Mouse (Mus musculus): ENCODE measurements around the gene Atp6v0c. TPM values are rescaled to one million over a fixed set of nuclear protein-coding genes. Genes with fewer than 3 reads are reported as not detected.

The Atp6v0c gene
- polyA plus RNA-seq, 1 experiment: 432 TPM

- no peaks in the 10 kb centered on the region for H3K79me2 ChIP-seq (ENCODE audit: control insufficient read depth, insufficient read depth)
- H3K4me2 ChIP-seq (ENCODE audit: low read depth): no peak overlapping the region
- no peak overlapping the region for H3K4me3 ChIP-seq
- no peak overlapping the region for H3ac ChIP-seq (ENCODE audit: control insufficient read depth, insufficient read length)
- H3K36me3 ChIP-seq (ENCODE audit: control insufficient read depth, insufficient read depth): no peaks in the 10 kb centered on the region
- no peaks in the 10 kb centered on the region for H3K27me3 ChIP-seq (ENCODE audit: control insufficient read depth, insufficient read depth, insufficient read length)
- TF ChIP-seq TCF3 (IDR thresholded peaks at IDR 0.05; ENCODE audit: insufficient read length, low read depth) (no peak), MAX (IDR thresholded peaks at IDR 0.05; ENCODE audit: low read depth) (no peak), USF1 (IDR thresholded peaks at IDR 0.05; ENCODE audit: low read depth) (no peak), POLR2AphosphoS2 (IDR thresholded peaks at IDR 0.05; ENCODE audit: insufficient read length, low read depth) (no peak), E2F4 (IDR thresholded peaks at IDR 0.05; ENCODE audit: insufficient read depth) (no peak), POLR2A (IDR thresholded peaks at IDR 0.05; ENCODE audit: insufficient read length, low read depth) (no peak)
Observed at GRCm38 (mm10) chr17:24193268-24193667, 23.8 kb upstream of the Atp6v0c start.

- no peaks in the 10 kb centered on the region for H3K36me3 ChIP-seq (ENCODE audit: control insufficient read depth, insufficient read depth)
- no peak overlapping the region for H3K4me2 ChIP-seq (ENCODE audit: low read depth)
- H3K4me3 ChIP-seq: no peak overlapping the region
- H3ac ChIP-seq (ENCODE audit: control insufficient read depth, insufficient read length): no peak overlapping the region
- H3K27me3 ChIP-seq (ENCODE audit: control insufficient read depth, insufficient read depth, insufficient read length): no peaks in the 10 kb centered on the region
- TF ChIP-seq MAX (IDR thresholded peaks at IDR 0.05; ENCODE audit: low read depth): no peak
- no peak for TF ChIP-seq TCF12 (IDR thresholded peaks at IDR 0.05; ENCODE audit: insufficient read depth, poor library complexity, severe bottlenecking)
- TF ChIP-seq MYOG (IDR thresholded peaks at IDR 0.05; ENCODE audit: control insufficient read depth in 1 of 3, insufficient read depth in 1 of 3, insufficient read length in 2 of 3, low read depth in 2 of 3): no peak
- TF ChIP-seq POLR2AphosphoS2 (IDR thresholded peaks at IDR 0.05; ENCODE audit: insufficient read length, low read depth): no peak
- no peak for TF ChIP-seq USF1 (IDR thresholded peaks at IDR 0.05; ENCODE audit: low read depth)
- no peak for TF ChIP-seq REST (IDR thresholded peaks at IDR 0.05; ENCODE audit: insufficient read depth, insufficient read length)
- TF ChIP-seq CEBPB (IDR thresholded peaks at IDR 0.05; ENCODE audit: insufficient read depth, poor library complexity, severe bottlenecking): no peak
- no peak for TF ChIP-seq MYOD1 (IDR thresholded peaks at IDR 0.05; ENCODE audit: control insufficient read depth in 1 of 3, insufficient read length in 2 of 3, low read depth in 2 of 3)
- TF ChIP-seq POLR2A (IDR thresholded peaks at IDR 0.05; ENCODE audit: insufficient read length, low read depth): no peak
- no peak for TF ChIP-seq TCF3 (IDR thresholded peaks at IDR 0.05; ENCODE audit: insufficient read length, low read depth)
- TF ChIP-seq E2F4 (IDR thresholded peaks at IDR 0.05; ENCODE audit: insufficient read depth): no peak
- TF ChIP-seq SRF (IDR thresholded peaks at IDR 0.05; ENCODE audit: control insufficient read depth, insufficient read length, low read depth): no peak
- H3K79me2 ChIP-seq (ENCODE audit: control insufficient read depth, insufficient read depth): no peaks in the 10 kb centered on the region
Observed at GRCm38 (mm10) chr17:24192848-24193247, 23.3 kb upstream of the Atp6v0c start.

GRCm38 (mm10) chr17:24191481-24191880 lies 22.0 kb upstream of the Atp6v0c start:
- Histone ChIP-seq H3ac (ENCODE audit: control insufficient read depth, insufficient read length) (no peak overlapping the region), H3K4me2 (ENCODE audit: low read depth) (no peak overlapping the region), H3K4me3 (no peak overlapping the region), H3K79me2 (ENCODE audit: control insufficient read depth, insufficient read depth) (no peaks in the 10 kb centered on the region), H3K27me3 (ENCODE audit: control insufficient read depth, insufficient read depth, insufficient read length) (no peaks in the 10 kb centered on the region), H3K36me3 (ENCODE audit: control insufficient read depth, insufficient read depth) (no peaks in the 10 kb centered on the region)
- no peak for TF ChIP-seq MAX (IDR thresholded peaks at IDR 0.05; ENCODE audit: low read depth)
- TF ChIP-seq CEBPB (IDR thresholded peaks at IDR 0.05; ENCODE audit: insufficient read depth, poor library complexity, severe bottlenecking): no peak
- TF ChIP-seq POLR2A (IDR thresholded peaks at IDR 0.05; ENCODE audit: insufficient read length, low read depth): no peak
- no peak for TF ChIP-seq USF1 (IDR thresholded peaks at IDR 0.05; ENCODE audit: low read depth)
- TF ChIP-seq MYOG (IDR thresholded peaks at IDR 0.05; ENCODE audit: control insufficient read depth in 1 of 3, insufficient read depth in 1 of 3, insufficient read length in 2 of 3, low read depth in 2 of 3): no peak
- TF ChIP-seq REST (IDR thresholded peaks at IDR 0.05; ENCODE audit: insufficient read depth, insufficient read length): no peak
- no peak for TF ChIP-seq SRF (IDR thresholded peaks at IDR 0.05; ENCODE audit: control insufficient read depth, insufficient read length, low read depth)
- TF ChIP-seq POLR2AphosphoS2 (IDR thresholded peaks at IDR 0.05; ENCODE audit: insufficient read length, low read depth): no peak
- no peak for TF ChIP-seq TCF12 (IDR thresholded peaks at IDR 0.05; ENCODE audit: insufficient read depth, poor library complexity, severe bottlenecking)
- no peak for TF ChIP-seq TCF3 (IDR thresholded peaks at IDR 0.05; ENCODE audit: insufficient read length, low read depth)
- no peak for TF ChIP-seq MYOD1 (IDR thresholded peaks at IDR 0.05; ENCODE audit: control insufficient read depth in 1 of 3, insufficient read length in 2 of 3, low read depth in 2 of 3)
- TF ChIP-seq E2F4 (IDR thresholded peaks at IDR 0.05; ENCODE audit: insufficient read depth): no peak

GRCm38 (mm10) chr17:24190934-24191333 lies 21.4 kb upstream of the Atp6v0c start:
- Histone ChIP-seq H3K27me3 (ENCODE audit: control insufficient read depth, insufficient read depth, insufficient read length) (no peaks in the 10 kb centered on the region), H3ac (ENCODE audit: control insufficient read depth, insufficient read length) (no peak overlapping the region), H3K4me3 (no peak overlapping the region), H3K36me3 (ENCODE audit: control insufficient read depth, insufficient read depth) (no peaks in the 10 kb centered on the region), H3K79me2 (ENCODE audit: control insufficient read depth, insufficient read depth) (no peaks in the 10 kb centered on the region), H3K4me2 (ENCODE audit: low read depth) (no peak overlapping the region)
- no peak for TF ChIP-seq MYOG (IDR thresholded peaks at IDR 0.05; ENCODE audit: control insufficient read depth in 1 of 3, insufficient read depth in 1 of 3, insufficient read length in 2 of 3, low read depth in 2 of 3)
- no peak for TF ChIP-seq MAX (IDR thresholded peaks at IDR 0.05; ENCODE audit: low read depth)
- TF ChIP-seq REST (IDR thresholded peaks at IDR 0.05; ENCODE audit: insufficient read depth, insufficient read length): no peak
- no peak for TF ChIP-seq POLR2A (IDR thresholded peaks at IDR 0.05; ENCODE audit: insufficient read length, low read depth)
- no peak for TF ChIP-seq USF1 (IDR thresholded peaks at IDR 0.05; ENCODE audit: low read depth)
- no peak for TF ChIP-seq TCF3 (IDR thresholded peaks at IDR 0.05; ENCODE audit: insufficient read length, low read depth)
- no peak for TF ChIP-seq TCF12 (IDR thresholded peaks at IDR 0.05; ENCODE audit: insufficient read depth, poor library complexity, severe bottlenecking)
- no peak for TF ChIP-seq SRF (IDR thresholded peaks at IDR 0.05; ENCODE audit: control insufficient read depth, insufficient read length, low read depth)
- TF ChIP-seq POLR2AphosphoS2 (IDR thresholded peaks at IDR 0.05; ENCODE audit: insufficient read length, low read depth): no peak
- no peak for TF ChIP-seq CEBPB (IDR thresholded peaks at IDR 0.05; ENCODE audit: insufficient read depth, poor library complexity, severe bottlenecking)
- no peak for TF ChIP-seq E2F4 (IDR thresholded peaks at IDR 0.05; ENCODE audit: insufficient read depth)
- TF ChIP-seq MYOD1 (IDR thresholded peaks at IDR 0.05; ENCODE audit: control insufficient read depth in 1 of 3, insufficient read length in 2 of 3, low read depth in 2 of 3): no peak

GRCm38 (mm10) chr17:24174259-24174658 lies 4.8 kb upstream of the Atp6v0c start:
- Histone ChIP-seq H3K4me2 (ENCODE audit: low read depth) (no peak overlapping the region), H3K79me2 (ENCODE audit: control insufficient read depth, insufficient read depth) (no peaks in the 10 kb centered on the region), H3ac (ENCODE audit: control insufficient read depth, insufficient read length) (no peak overlapping the region), H3K4me3 (no peak overlapping the region), H3K27me3 (ENCODE audit: control insufficient read depth, insufficient read depth, insufficient read length) (no peaks in the 10 kb centered on the region), H3K36me3 (ENCODE audit: control insufficient read depth, insufficient read depth) (no peaks in the 10 kb centered on the region)
- TF ChIP-seq TCF12 (IDR thresholded peaks at IDR 0.05; ENCODE audit: insufficient read depth, poor library complexity, severe bottlenecking) (no peak), MYOG (IDR thresholded peaks at IDR 0.05; ENCODE audit: control insufficient read depth in 1 of 3, insufficient read depth in 1 of 3, insufficient read length in 2 of 3, low read depth in 2 of 3) (no peak), SRF (IDR thresholded peaks at IDR 0.05; ENCODE audit: control insufficient read depth, insufficient read length, low read depth) (no peak), TCF3 (IDR thresholded peaks at IDR 0.05; ENCODE audit: insufficient read length, low read depth) (no peak), REST (IDR thresholded peaks at IDR 0.05; ENCODE audit: insufficient read depth, insufficient read length) (no peak), USF1 (IDR thresholded peaks at IDR 0.05; ENCODE audit: low read depth) (no peak), POLR2A (IDR thresholded peaks at IDR 0.05; ENCODE audit: insufficient read length, low read depth) (no peak), POLR2AphosphoS2 (IDR thresholded peaks at IDR 0.05; ENCODE audit: insufficient read length, low read depth) (no peak), CEBPB (IDR thresholded peaks at IDR 0.05; ENCODE audit: insufficient read depth, poor library complexity, severe bottlenecking) (no peak), E2F4 (IDR thresholded peaks at IDR 0.05; ENCODE audit: insufficient read depth) (no peak), MYOD1 (IDR thresholded peaks at IDR 0.05; ENCODE audit: control insufficient read depth in 1 of 3, insufficient read length in 2 of 3, low read depth in 2 of 3) (no peak), MAX (IDR thresholded peaks at IDR 0.05; ENCODE audit: low read depth) (no peak)

Measured in myocyte (in vitro differentiated cells).